Mouse (Mus musculus) megakaryocyte, embryonic 14.5 days (primary cell): Measurements from ENCODE around the gene Cped1.

Source experiments
- FLI1 ChIP-seq: IDR thresholded peaks from 2 replicates; pipeline ENCODE4 v1.6.1; 2012; ENCODE audit warnings: low read length, inconsistent platforms, mixed read lengths
- GATA1 ChIP-seq: IDR thresholded peaks from 3 replicates; pipeline ENCODE4 v1.6.1; 2012; ENCODE audit warnings: mixed read lengths, low read length, inconsistent platforms, borderline replicate concordance

DNA sequence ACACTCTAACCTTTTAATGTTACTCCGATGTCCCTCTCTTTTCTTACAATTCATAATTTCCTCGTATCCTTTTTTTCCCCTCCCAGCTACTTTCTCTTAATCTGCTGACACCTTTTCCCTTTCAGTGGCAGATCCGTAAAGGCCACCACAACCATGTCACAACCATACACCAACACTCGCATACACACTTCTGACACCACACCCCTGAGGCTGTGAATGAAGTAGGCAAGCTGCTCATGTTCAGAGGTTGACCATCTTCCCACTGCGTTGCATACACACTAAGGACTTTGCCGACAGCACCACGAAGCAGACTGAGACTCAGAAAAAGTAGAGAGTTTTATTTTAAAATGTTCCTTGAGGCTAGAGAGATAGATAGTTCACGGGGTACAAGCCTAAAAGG lies 235.4 kb downstream of the Cped1 start:
- TF ChIP-seq GATA1 (no peak), FLI1 (no peak)
